ENCODE assay signal across 9 mouse cellular contexts in genomic region chr2:20615948-20616347, GRCm38 (mm10).
A peak's percentile ranks its signal among the peaks of the same experiment; 100 is the strongest.
DNase-seq lines count a peak whose midpoint lies in the region; ATAC-seq and TF ChIP-seq lines count a peak whose summit lies in the region.
"Had no signal": no experiment of that assay in that cellular context is flagged by ENCODE, and none has a peak within 500 bp of the region (broad histone marks: within the 10 kb centered on the region; RNA-seq: fewer than 3 reads in every experiment).

No protein-coding gene starts in this region.

- H3K27me3 ChIP-seq in forebrain, postnatal 0 days (ENCODE audit: insufficient read depth, low read length): no peaks in the 10 kb centered on the region
- H3K27me3 ChIP-seq in forebrain, embryonic 15.5 days: no peaks in the 10 kb centered on the region
- H3K27me3 ChIP-seq: heart, embryonic 15.5 days had no signal

- no peak overlapping the region for H3K4me2 ChIP-seq in forebrain, postnatal 0 days (ENCODE audit: low read depth)
- H3K4me2 ChIP-seq in forebrain, embryonic 15.5 days (replicated peaks): no peak overlapping the region
- H3K4me2 ChIP-seq: heart, embryonic 15.5 days had no signal

- H3K4me3 ChIP-seq in forebrain, postnatal 0 days (ENCODE audit: low read depth, low read length): no peak overlapping the region
- no peak overlapping the region for H3K4me3 ChIP-seq in forebrain, embryonic 15.5 days
- H3K4me3 ChIP-seq: heart, embryonic 15.5 days had no signal

- H3K9ac ChIP-seq in forebrain, postnatal 0 days: no peak overlapping the region
- H3K9ac ChIP-seq in forebrain, embryonic 15.5 days (replicated peaks): no peak overlapping the region
- H3K9ac ChIP-seq: heart, embryonic 15.5 days had no signal

- DNase-seq in forebrain, postnatal 0 days: peak; percentile 46
- DNase-seq in ovary, postnatal 36 days (ENCODE audit: low spot score): peak; percentile 19
- DNase-seq in ovary, postnatal 10 days (ENCODE audit: low spot score): no peak
- DNase-seq in kidney, postnatal 25 days: peak; percentile 54 to 75
- peak; percentile 52 for DNase-seq in retina, postnatal 1 day
- no peak for DNase-seq in thymus, postnatal 0 days (ENCODE audit: low spot score)

- peak; percentile 73 for TF ChIP-seq CTCF in forebrain, postnatal 0 days (IDR thresholded peaks at IDR 0.05; ENCODE audit: low read depth)

- no peak for ATAC-seq in forebrain, postnatal 0 days
- ATAC-seq in forebrain, embryonic 15.5 days (replicated peaks): no peak
- peak; percentile 69 for ATAC-seq in common myeloid progenitor, adult 5-6 weeks (replicated peaks; ENCODE audit: low read depth, poor library complexity, severe bottlenecking)

- WGBS in forebrain, postnatal 0 days: 41% methylated on average over 1 of the region's 1 CpGs
- 42% methylated on average over 1 of the region's 1 CpGs for WGBS in forebrain, embryonic 15.5 days

- H3K36me3 ChIP-seq in forebrain, postnatal 0 days (ENCODE audit: insufficient read depth): no peaks in the 10 kb centered on the region
- no peaks in the 10 kb centered on the region for H3K36me3 ChIP-seq in forebrain, embryonic 15.5 days
- H3K36me3 ChIP-seq: heart, embryonic 15.5 days had no signal

- H3K27ac ChIP-seq in forebrain, postnatal 0 days (ENCODE audit: low read depth, low read length): no peak overlapping the region
- no peak overlapping the region for H3K27ac ChIP-seq in forebrain, embryonic 15.5 days (replicated peaks)
- H3K27ac ChIP-seq: heart, embryonic 15.5 days had no signal

- no peaks in the 10 kb centered on the region for H3K9me3 ChIP-seq in forebrain, postnatal 0 days (ENCODE audit: low read length)
- H3K9me3 ChIP-seq in forebrain, embryonic 15.5 days: no peaks in the 10 kb centered on the region
- H3K9me3 ChIP-seq: heart, embryonic 15.5 days had no signal

- H3K4me1 ChIP-seq in forebrain, postnatal 0 days (ENCODE audit: insufficient read depth): no peaks in the 10 kb centered on the region
- 0 out of 2 replicates have a peak, but pooled peaks cover 2% of the 10 kb centered on the region for H3K4me1 ChIP-seq in forebrain, embryonic 15.5 days
- H3K4me1 ChIP-seq: heart, embryonic 15.5 days had no signal

Comparison
In these comparisons a context has a peak if more than half of its experiments do, and no peak if none do; other contexts are left out.
1. DNase-seq: peak in forebrain, postnatal 0 days (single experiment), ovary, postnatal 36 days (single experiment), kidney, postnatal 25 days (2 of 2) and retina, postnatal 1 day (single experiment); none in ovary, postnatal 10 days (single experiment) and thymus, postnatal 0 days (single experiment).